Mouse (Mus musculus) MEL-GATA-1-ER (cell line): ENCODE results near the gene Reep6.

Experiments used
- DNase-seq: peaks from one replicate; pipeline ENCODE4 v3.0.0-alpha.2; 2012; ENCODE audit warnings: low read depth; ENCODE audit errors: extremely low read depth

The Reep6 gene

GRCm38 (mm10) chr10:80385310-80385709 is 55.6 kb downstream of the Reep6 start:
- DNase-seq, result no peak
